20 mouse cellular contexts compared by ENCODE assay signal in genomic region chr2:118674500-118674899, GRCm38 (mm10). TPM values are rescaled to one million over a fixed set of nuclear protein-coding genes. Genes with fewer than 3 reads are reported as not detected.
"Had no signal": no experiment of that assay in that cellular context is flagged by ENCODE, and none has a peak within 500 bp of the region (broad histone marks: within the 10 kb centered on the region; RNA-seq: fewer than 3 reads in every experiment).

No protein-coding gene starts in this region.

- H3K9ac ChIP-seq: liver, postnatal 0 days; lung, embryonic 15.5 days; midbrain, embryonic 13.5 days; midbrain, embryonic 15.5 days; neural tube, embryonic 12.5 days; stomach, embryonic 15.5 days had no signal

- H3K4me2 ChIP-seq: lung, embryonic 15.5 days; midbrain, embryonic 11.5 days; midbrain, embryonic 13.5 days; midbrain, embryonic 15.5 days; neural tube, embryonic 12.5 days; stomach, embryonic 15.5 days had no signal

- H3K36me3 ChIP-seq: lung, embryonic 15.5 days; midbrain, embryonic 13.5 days; neural tube, embryonic 12.5 days; stomach, embryonic 15.5 days had no signal

- DNase-seq: liver, postnatal 0 days; lung, adult 2 months; lung, postnatal 14 days; lung, postnatal 36 days; right cerebral cortex, postnatal 14 days; thymus, adult 18-20 months; thymus, postnatal 14 days; thymus, postnatal 36 days had no signal

- H3K27ac ChIP-seq: lung, embryonic 15.5 days; macrophage; midbrain, embryonic 13.5 days; midbrain, embryonic 15.5 days; neural tube, embryonic 12.5 days; stomach, embryonic 15.5 days had no signal

- ATAC-seq: liver, postnatal 0 days; lung, postnatal 0 days; midbrain, embryonic 13.5 days; midbrain, embryonic 15.5 days had no signal

- H3K4me3 ChIP-seq: lung, embryonic 15.5 days; megakaryocyte, embryonic 14.5 days; midbrain, embryonic 13.5 days; midbrain, embryonic 15.5 days; neural tube, embryonic 12.5 days; stomach, embryonic 15.5 days had no signal

- H3K9me3 ChIP-seq: lung, embryonic 15.5 days; megakaryocyte, embryonic 14.5 days; midbrain, embryonic 13.5 days; midbrain, embryonic 15.5 days; neural tube, embryonic 12.5 days; stomach, embryonic 15.5 days had no signal

RNA-seq across cellular contexts. Expression of gene Pak6, which starts 11.4 kb away (rescaled TPM):
- polyA plus RNA-seq: macrophage had no signal

RNA-seq across cellular contexts. Expression of gene Ankrd63, which starts 29.3 kb away (rescaled TPM):
- polyA plus RNA-seq: macrophage; midbrain, embryonic 11.5 days; midbrain, embryonic 15.5 days; midbrain, postnatal 0 days; neural tube, embryonic 12.5 days; neural tube, embryonic 14.5 days; thymus, postnatal 0 days had no signal
